In the genomic region with DNA sequence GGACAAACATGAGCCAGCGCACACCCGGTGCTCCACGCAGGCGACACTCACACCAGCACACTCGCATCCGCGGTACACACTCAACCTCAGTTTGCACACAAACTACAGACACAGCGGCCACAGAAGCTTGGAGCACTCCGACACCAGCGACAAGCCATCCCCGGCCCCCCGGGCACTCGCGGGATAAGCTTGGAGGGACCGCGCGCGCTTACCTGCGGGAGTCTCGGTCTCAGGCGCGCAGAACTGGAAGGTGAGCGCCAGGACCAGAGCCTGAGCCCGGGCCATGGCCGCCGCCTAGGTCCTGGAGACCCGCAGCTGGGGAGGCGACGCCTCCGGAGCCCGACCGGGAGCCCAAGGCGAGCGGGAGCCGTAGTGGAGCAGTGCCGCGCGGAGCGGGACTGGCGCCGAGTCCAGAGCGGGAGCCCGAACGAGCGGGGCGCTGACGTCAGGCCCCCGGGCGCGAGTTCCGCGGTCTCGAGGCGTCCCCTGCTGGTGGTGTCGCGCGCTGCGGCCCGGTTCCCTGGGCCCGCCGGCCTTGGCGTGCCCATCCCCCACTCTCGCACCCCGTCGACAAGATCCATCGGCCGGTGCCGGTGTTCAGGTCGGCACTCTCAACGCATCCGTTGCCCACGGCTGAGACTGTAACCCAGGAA, we compare ENCODE assay signal across 7 mouse cellular contexts. TPM values are rescaled to one million over a fixed set of nuclear protein-coding genes. Genes with fewer than 3 reads are reported as not detected.
DNase-seq lines count a peak whose midpoint lies in the region; ATAC-seq and TF ChIP-seq lines count a peak whose summit lies in the region.

A gene (minus strand): TSS at position 417 of the 653 bp plus-strand sequence.

- H3K9me3 ChIP-seq in embryonic facial prominence, embryonic 10.5 days = no peaks in the 10 kb centered on the region
- H3K9me3 ChIP-seq in limb, embryonic 13.5 days = no peaks in the 10 kb centered on the region
- no peaks in the 10 kb centered on the region for H3K9me3 ChIP-seq in midbrain, embryonic 16.5 days (replicated peaks; ENCODE audit: control insufficient read depth, low read length, poor library complexity, severe bottlenecking)

- DNase-seq in adrenal gland, adult 8-10 months = peak; percentile 77
- peak; percentile 92 for DNase-seq in embryonic facial prominence, embryonic 10.5 days (ENCODE audit: low spot score)
- DNase-seq in heart, adult 2 months = peak; percentile 92 to 99
- peak; percentile 77 to 90 for DNase-seq in kidney, adult 8-10 months
- DNase-seq in spleen, adult 2 months (ENCODE audit: low read depth in 1 of 2, low spot score in 2 of 2) = peak; percentile 42 to 83

- under 1% methylated on average over 72 of the region's 72 CpGs for WGBS in embryonic facial prominence, embryonic 10.5 days
- WGBS in heart, adult 2 months = 1% methylated on average over 70 of the region's 72 CpGs
- WGBS in limb, embryonic 13.5 days = under 1% methylated on average over 68 of the region's 72 CpGs
- WGBS in midbrain, embryonic 16.5 days = under 1% methylated on average over 71 of the region's 72 CpGs
- WGBS in spleen, adult 2 months = 2% methylated on average over 72 of the region's 72 CpGs

- 0 out of 2 replicates have a peak, but pooled peaks have one; percentile 70 for TF ChIP-seq EP300 in heart, adult 2 months (IDR thresholded peaks at IDR 0.05; ENCODE audit: insufficient read depth, low read depth, low read length)

- H3K79me2 ChIP-seq in heart, adult 2 months (replicated peaks; ENCODE audit: control insufficient read depth, insufficient read depth, low read length) = no peaks in the 10 kb centered on the region

- H3K4me1 ChIP-seq in embryonic facial prominence, embryonic 10.5 days = peaks cover 59% of the 10 kb centered on the region
- H3K4me1 ChIP-seq in heart, adult 2 months (ENCODE audit: control insufficient read depth, insufficient read depth, low read length) = peaks cover 1% of the 10 kb centered on the region; the same call in 1 of the 2 replicates
- H3K4me1 ChIP-seq in limb, embryonic 13.5 days = peaks cover 40% of the 10 kb centered on the region
- H3K4me1 ChIP-seq in midbrain, embryonic 16.5 days (ENCODE audit: control insufficient read depth, insufficient read depth, low read length) = peaks cover 11% of the 10 kb centered on the region
- peaks cover 12% of the 10 kb centered on the region for H3K4me1 ChIP-seq in spleen, adult 2 months (ENCODE audit: control insufficient read depth, insufficient read depth, insufficient read length)

- peaks cover 63% of the 10 kb centered on the region for H3K27me3 ChIP-seq in embryonic facial prominence, embryonic 10.5 days (replicated peaks; ENCODE audit: low read depth, poor library complexity, severe bottlenecking)
- peaks cover 2% of the 10 kb centered on the region; the same call in 1 of the 2 replicates for H3K27me3 ChIP-seq in heart, adult 2 months (ENCODE audit: control insufficient read depth, insufficient read depth, low read length)
- peaks cover 41% of the 10 kb centered on the region for H3K27me3 ChIP-seq in limb, embryonic 13.5 days
- H3K27me3 ChIP-seq in midbrain, embryonic 16.5 days (ENCODE audit: control insufficient read depth, insufficient read depth, low read depth, low read length) = peaks cover 25% of the 10 kb centered on the region
- peaks cover 12% of the 10 kb centered on the region for H3K27me3 ChIP-seq in spleen, adult 2 months (ENCODE audit: control insufficient read depth, insufficient read depth, low read length)

- H3K36me3 ChIP-seq in embryonic facial prominence, embryonic 10.5 days (replicated peaks) = no peaks in the 10 kb centered on the region
- H3K36me3 ChIP-seq in heart, adult 2 months (ENCODE audit: control insufficient read depth, insufficient read depth, low read length) = no peaks in the 10 kb centered on the region
- no peaks in the 10 kb centered on the region for H3K36me3 ChIP-seq in limb, embryonic 13.5 days
- H3K36me3 ChIP-seq in midbrain, embryonic 16.5 days (ENCODE audit: control insufficient read depth, insufficient read depth, low read length) = no peaks in the 10 kb centered on the region
- no peaks in the 10 kb centered on the region for H3K36me3 ChIP-seq in spleen, adult 2 months (ENCODE audit: control insufficient read depth, insufficient read depth, low read length)

- peak within 1 kb of the TSS; percentile 86 for H3K27ac ChIP-seq in embryonic facial prominence, embryonic 10.5 days (replicated peaks)
- H3K27ac ChIP-seq in heart, adult 2 months = peak within 1 kb of the TSS; percentile 4; the same call in 1 of the 2 replicates
- no peak within 1 kb of the TSS for H3K27ac ChIP-seq in limb, embryonic 13.5 days
- peak within 1 kb of the TSS; percentile 26; the same call in 1 of the 2 replicates for H3K27ac ChIP-seq in midbrain, embryonic 16.5 days (ENCODE audit: low read length)
- no peak within 1 kb of the TSS for H3K27ac ChIP-seq in spleen, adult 2 months (ENCODE audit: insufficient read depth, low read length)

- H3K4me2 ChIP-seq in limb, embryonic 13.5 days (replicated peaks) = peak within 1 kb of the TSS; percentile 98
- H3K4me2 ChIP-seq in midbrain, embryonic 16.5 days (ENCODE audit: low read length) = peak within 1 kb of the TSS; percentile 93

- peak; percentile 100; the same call in 1 of the 2 replicates for TF ChIP-seq CTCF in heart, adult 2 months (IDR thresholded peaks at IDR 0.05)
- peak; percentile 96 for TF ChIP-seq CTCF in spleen, adult 2 months (IDR thresholded peaks at IDR 0.05; ENCODE audit: extremely low read depth, insufficient read depth, insufficient read length, insufficient replicate concordance)

- ATAC-seq in limb, embryonic 13.5 days (ENCODE audit: low FRiP score, low read depth) = peak; percentile 77
- peak; percentile 75 for ATAC-seq in midbrain, embryonic 16.5 days

- TF ChIP-seq POLR2A in heart, adult 2 months (IDR thresholded peaks at IDR 0.05; ENCODE audit: insufficient read depth, low read depth, low read length) = no peak
- no peak for TF ChIP-seq POLR2A in spleen, adult 2 months (IDR thresholded peaks at IDR 0.05; ENCODE audit: low read depth, low read length)

- peak within 1 kb of the TSS; percentile 66 for H3K9ac ChIP-seq in heart, adult 2 months (ENCODE audit: low read depth, low read length)
- peak within 1 kb of the TSS; percentile 82 for H3K9ac ChIP-seq in limb, embryonic 13.5 days
- peak within 1 kb of the TSS; percentile 79 for H3K9ac ChIP-seq in midbrain, embryonic 16.5 days (ENCODE audit: low read depth, low read length)

- peak within 1 kb of the TSS; percentile 82 for H3K4me3 ChIP-seq in embryonic facial prominence, embryonic 10.5 days
- H3K4me3 ChIP-seq in heart, adult 2 months = peak within 1 kb of the TSS; percentile 65
- H3K4me3 ChIP-seq in limb, embryonic 13.5 days = peak within 1 kb of the TSS; percentile 69
- H3K4me3 ChIP-seq in midbrain, embryonic 16.5 days (ENCODE audit: low read depth, low read length) = peak within 1 kb of the TSS; percentile 56
- H3K4me3 ChIP-seq in spleen, adult 2 months (ENCODE audit: extremely low read depth, insufficient read depth, insufficient read length) = peak within 1 kb of the TSS; percentile 62

- intact Hi-C loops in heart, adult 2 months (cut with DNase I) = loop anchor here (1.0 to 2.0 kb wide), 4 partner anchors 115 to 878 kb away; no protein-coding TSS in a partner anchor

RNA-seq across cellular contexts. Expression of the gene that starts here (rescaled TPM):
- 10 to 100 TPM; 40.9 to 82.9 (median 63.9) TPM for total RNA-seq in adrenal gland, adult 8-10 months (2022)
- polyA plus RNA-seq in embryonic facial prominence, embryonic 10.5 days (2016; fragmentation: Nextera tagmentation; extraction: Ambion mirVana) = 21.1 and 23.5 TPM in 2 replicates
- 1 to 10 TPM; 4.3 to 5.7 TPM for total RNA-seq in heart, adult 2 months (2021)
- 4.2 and 5.5 TPM in 2 replicates for polyA plus RNA-seq in heart, adult 2 months (2012; rRNA removed)
- 14.6 and 20.0 TPM in 2 replicates for polyA plus RNA-seq in limb, embryonic 13.5 days (2015; fragmentation: Nextera tagmentation; extraction: Ambion mirVana)
- 29.3 and 31.5 TPM in 2 replicates for polyA plus RNA-seq in midbrain, embryonic 16.5 days (2015; fragmentation: Nextera tagmentation; extraction: Ambion mirVana)
- 1.2 and 1.5 TPM in 2 replicates for polyA plus RNA-seq in spleen, adult 2 months (2012; rRNA removed)

Comparison
In these comparisons a context has a peak if more than half of its experiments do, and no peak if none do; other contexts are left out.
1. RNA of the gene that starts here (total RNA-seq): 40.9 to 82.9 TPM in adrenal gland, adult 8-10 months; 4.3 to 5.7 TPM in heart, adult 2 months; every median in the first group is over 4 times any median in the second.
2. H3K27ac ChIP-seq: peak in embryonic facial prominence, embryonic 10.5 days (single experiment), heart, adult 2 months (single experiment) and midbrain, embryonic 16.5 days (single experiment); none in limb, embryonic 13.5 days (single experiment) and spleen, adult 2 months (single experiment).
3. Peak in every context shown above with its lines, with median percentiles within 50 percentile points of each other: DNase-seq, H3K4me3 ChIP-seq and H3K9ac ChIP-seq.